Mouse (Mus musculus) naive thymus-derived CD4-positive, alpha-beta T cell, adult 5 months (primary cell): ENCODE measurements around the gene St8sia2. TPM values are rescaled to one million over a fixed set of nuclear protein-coding genes. Genes with fewer than 3 reads are reported as not detected.

Experiments used
- polyA plus RNA-seq: library from polyadenylated mRNA; unstranded; fragments of 100-300 nt; shearing (Covaris generic); gene quantifications from one replicate; pipeline ENCODE4 v1.2.1, GENCODE M21; 2017

St8sia2 gene
- polyA plus RNA-seq: not detected

DNA sequence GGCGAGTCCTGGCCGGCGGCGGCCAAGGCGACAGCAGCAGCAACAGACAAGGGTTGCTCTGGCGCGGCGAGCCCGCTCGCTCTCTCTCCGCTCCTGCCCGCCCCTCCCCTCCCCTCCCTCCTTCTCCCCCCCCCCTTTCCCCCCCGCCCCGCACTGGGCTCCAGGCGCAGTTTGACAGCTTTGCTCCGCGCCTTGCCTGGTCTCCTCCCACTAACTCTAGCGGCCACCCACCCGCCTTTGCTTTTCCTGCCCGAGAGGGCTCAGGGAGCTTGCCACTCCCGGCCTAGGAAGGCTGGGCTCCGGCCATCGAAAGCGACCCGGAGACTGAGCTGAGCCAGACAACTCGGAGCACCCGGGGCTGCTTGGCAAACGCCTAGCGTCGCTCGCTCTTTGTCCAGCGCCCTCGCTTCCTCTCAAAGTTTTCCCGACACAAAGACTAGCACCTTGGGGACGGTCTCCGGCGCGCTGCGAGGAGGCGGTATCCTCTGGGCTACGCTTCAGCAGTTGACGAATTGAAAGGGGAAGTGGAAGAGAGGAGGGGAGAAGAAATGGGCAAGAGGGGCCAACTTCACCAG is at the start of gene St8sia2:
St8sia2 (minus strand) TSS at position 90 of the 575 bp plus-strand sequence.

